Comparison of ENCODE assay signal across 20 mouse cellular contexts in the genomic region with DNA sequence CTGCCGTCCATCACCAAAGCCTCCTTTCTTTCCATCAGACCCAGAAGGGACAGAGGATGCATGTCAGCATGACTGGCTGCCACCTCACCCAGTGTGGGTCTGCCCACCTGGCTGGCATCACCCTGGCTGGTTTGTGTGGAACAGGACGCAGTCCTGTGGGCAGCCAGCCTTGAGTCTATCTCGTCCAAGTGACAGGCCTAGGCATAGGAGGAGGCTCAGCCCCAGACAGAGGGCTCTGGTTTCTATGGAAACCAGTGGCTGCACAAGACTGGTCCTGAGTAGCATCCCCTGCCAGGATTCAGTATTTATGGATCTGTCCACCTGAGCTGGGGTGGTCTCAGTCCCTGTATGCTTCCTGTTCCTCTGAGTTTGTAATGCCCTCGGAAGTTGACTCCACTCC.
DNase-seq lines count a peak whose midpoint lies in the region; ATAC-seq and TF ChIP-seq lines count a peak whose summit lies in the region.
"Had no signal": no experiment of that assay in that cellular context is flagged by ENCODE, and none has a peak within 500 bp of the region (broad histone marks: within the 10 kb centered on the region; RNA-seq: fewer than 3 reads in every experiment).

No protein-coding gene starts in this region.

- no peak overlapping the region for H3K27ac ChIP-seq in forebrain, embryonic 14.5 days (ENCODE audit: low read depth, low read length)
- H3K27ac ChIP-seq in forebrain, embryonic 10.5 days: no peak overlapping the region
- no peak overlapping the region for H3K27ac ChIP-seq in hindbrain, embryonic 15.5 days (replicated peaks)
- no peak overlapping the region for H3K27ac ChIP-seq in neural tube, embryonic 13.5 days (replicated peaks)
- H3K27ac ChIP-seq: embryonic facial prominence, embryonic 13.5 days; heart, adult 2 months; intestine, embryonic 15.5 days; limb, embryonic 13.5 days; liver, embryonic 13.5 days had no signal

- peaks cover 8% of the 10 kb centered on the region for H3K4me1 ChIP-seq in forebrain, embryonic 14.5 days (ENCODE audit: control insufficient read depth, insufficient read depth, low read length)
- peaks cover 45% of the 10 kb centered on the region for H3K4me1 ChIP-seq in forebrain, embryonic 10.5 days
- peaks cover 32% of the 10 kb centered on the region for H3K4me1 ChIP-seq in hindbrain, embryonic 15.5 days (replicated peaks)
- H3K4me1 ChIP-seq in neural tube, embryonic 13.5 days (replicated peaks): peaks cover 52% of the 10 kb centered on the region
- H3K4me1 ChIP-seq: intestine, embryonic 15.5 days; liver, embryonic 13.5 days had no signal

- H3K27me3 ChIP-seq in forebrain, embryonic 14.5 days (replicated peaks; ENCODE audit: control insufficient read depth, insufficient read depth, low read length): no peaks in the 10 kb centered on the region
- peaks cover 10% of the 10 kb centered on the region; the same call in 1 of the 2 replicates for H3K27me3 ChIP-seq in forebrain, embryonic 10.5 days (ENCODE audit: poor library complexity, severe bottlenecking)
- H3K27me3 ChIP-seq in hindbrain, embryonic 15.5 days: no peaks in the 10 kb centered on the region
- peaks cover 9% of the 10 kb centered on the region for H3K27me3 ChIP-seq in neural tube, embryonic 13.5 days
- H3K27me3 ChIP-seq: intestine, embryonic 15.5 days; liver, embryonic 13.5 days had no signal

- DNase-seq in forebrain, embryonic 14.5 days (ENCODE audit: low spot score): peak; percentile 44
- DNase-seq in forebrain, embryonic 10.5 days (ENCODE audit: extremely low spot score, low spot score): no peak
- DNase-seq in brain, embryonic 14.5 days (ENCODE audit: low read depth): peak; percentile 74
- DNase-seq in spleen, postnatal 36 days (ENCODE audit: low spot score in 2 of 2): no peak
- DNase-seq in kidney, adult 18-20 months: no peak
- DNase-seq: B cell, adult 2 months; cerebellum, adult 9-11 months; gastrocnemius, postnatal 25 days; heart, adult 2 months; heart, postnatal 36 days; layer of hippocampus, postnatal 36 days; liver, embryonic 13.5 days; lung, embryonic 14.5 days; lung, postnatal 36 days; thymus, postnatal 25 days had no signal

- no peak overlapping the region for H3K4me2 ChIP-seq in forebrain, embryonic 14.5 days (ENCODE audit: low read length)
- no peak overlapping the region for H3K4me2 ChIP-seq in hindbrain, embryonic 15.5 days
- no peak overlapping the region for H3K4me2 ChIP-seq in neural tube, embryonic 13.5 days
- H3K4me2 ChIP-seq: embryonic facial prominence, embryonic 13.5 days; intestine, embryonic 15.5 days; limb, embryonic 13.5 days; liver, embryonic 13.5 days; lung, embryonic 14.5 days had no signal

- WGBS in forebrain, embryonic 14.5 days: 58% methylated on average over 4 of the region's 4 CpGs
- 67% methylated on average over 4 of the region's 4 CpGs for WGBS in forebrain, embryonic 10.5 days
- 44% methylated on average over 4 of the region's 4 CpGs for WGBS in hindbrain, embryonic 15.5 days
- 48% methylated on average over 4 of the region's 4 CpGs for WGBS in neural tube, embryonic 13.5 days

- no peak; the same call in 1 of the 2 replicates for ATAC-seq in forebrain, embryonic 14.5 days
- peak; percentile 55; the same call in 1 of the 2 replicates for ATAC-seq in hindbrain, embryonic 15.5 days (ENCODE audit: low FRiP score, low read depth)
- 0 out of 2 replicates have a peak, but pooled peaks have one; percentile 45 for ATAC-seq in neural tube, embryonic 13.5 days (ENCODE audit: low read depth)
- ATAC-seq: intestine, embryonic 15.5 days had no signal

- TF ChIP-seq POLR2A in brain, embryonic 14.5 days (IDR thresholded peaks at IDR 0.05; ENCODE audit: borderline replicate concordance, extremely low read depth, insufficient read depth, insufficient read length, poor library complexity, severe bottlenecking): no peak

- no peak overlapping the region for H3K9ac ChIP-seq in forebrain, embryonic 14.5 days (ENCODE audit: low read length)
- H3K9ac ChIP-seq in hindbrain, embryonic 15.5 days: no peak overlapping the region
- H3K9ac ChIP-seq in neural tube, embryonic 13.5 days: no peak overlapping the region
- H3K9ac ChIP-seq: embryonic facial prominence, embryonic 13.5 days; intestine, embryonic 15.5 days; limb, embryonic 13.5 days; liver, embryonic 13.5 days; lung, embryonic 14.5 days had no signal

- no peaks in the 10 kb centered on the region for H3K9me3 ChIP-seq in forebrain, embryonic 14.5 days (replicated peaks; ENCODE audit: control insufficient read depth, low read length)
- H3K9me3 ChIP-seq in forebrain, embryonic 10.5 days: no peaks in the 10 kb centered on the region
- H3K9me3 ChIP-seq in hindbrain, embryonic 15.5 days: no peaks in the 10 kb centered on the region
- no peaks in the 10 kb centered on the region for H3K9me3 ChIP-seq in neural tube, embryonic 13.5 days
- H3K9me3 ChIP-seq: embryonic facial prominence, embryonic 13.5 days; intestine, embryonic 15.5 days; limb, embryonic 13.5 days; liver, embryonic 13.5 days had no signal

- no peaks in the 10 kb centered on the region for H3K36me3 ChIP-seq in forebrain, embryonic 14.5 days (ENCODE audit: control insufficient read depth, insufficient read depth, low read length)
- no peaks in the 10 kb centered on the region for H3K36me3 ChIP-seq in forebrain, embryonic 10.5 days (replicated peaks)
- no peaks in the 10 kb centered on the region for H3K36me3 ChIP-seq in hindbrain, embryonic 15.5 days
- no peaks in the 10 kb centered on the region for H3K36me3 ChIP-seq in neural tube, embryonic 13.5 days
- H3K36me3 ChIP-seq: embryonic facial prominence, embryonic 13.5 days; intestine, embryonic 15.5 days; limb, embryonic 13.5 days; liver, embryonic 13.5 days had no signal

- no peak overlapping the region for H3K4me3 ChIP-seq in forebrain, embryonic 14.5 days (ENCODE audit: low read depth, low read length)
- no peak overlapping the region for H3K4me3 ChIP-seq in forebrain, embryonic 10.5 days
- no peak overlapping the region for H3K4me3 ChIP-seq in hindbrain, embryonic 15.5 days
- no peak overlapping the region for H3K4me3 ChIP-seq in neural tube, embryonic 13.5 days
- H3K4me3 ChIP-seq: embryonic facial prominence, embryonic 13.5 days; heart, adult 2 months; intestine, embryonic 15.5 days; limb, embryonic 13.5 days; liver, embryonic 13.5 days had no signal

- no peak for TF ChIP-seq CTCF in brain, embryonic 14.5 days (IDR thresholded peaks at IDR 0.05; ENCODE audit: borderline replicate concordance, extremely low read depth, insufficient read depth, insufficient read length)

Comparison
In these comparisons a context has a peak if more than half of its experiments do, and no peak if none do; other contexts are left out.
1. DNase-seq: peak in forebrain, embryonic 14.5 days (single experiment) and brain, embryonic 14.5 days (single experiment); none in forebrain, embryonic 10.5 days (single experiment), spleen, postnatal 36 days (0 of 2) and kidney, adult 18-20 months (single experiment).